Mouse (Mus musculus): ENCODE results near the gene Tspan10.
"Not testable (repeated sequence)": the region's sequence is repeated elsewhere in the genome, so short reads cannot be mapped to it uniquely, and the experiment has no call there.

Tspan10 gene

GRCm38 (mm10) chr11:120442344-120442743, at the start of gene Tspan10:
Gene Tspan10 (plus strand): TSS chr11:120442644.
- in situ Hi-C loops (cut with MboI, MseI) = no loop called here

- in situ Hi-C loops (cut with MboI, MseI) = no loop called here
Observed at GRCm38 (mm10) chr11:120395661-120396060, 46.8 kb upstream of the Tspan10 start.

- in situ Hi-C loops (cut with MboI, MseI) = no loop called here
Observed at GRCm38 (mm10) chr11:120397602-120398001, 44.8 kb upstream of the Tspan10 start.

GRCm38 (mm10) chr11:120399319-120399718, 43.1 kb upstream of the Tspan10 start:
- in situ Hi-C loops (cut with MboI, MseI) = no loop called here

GRCm38 (mm10) chr11:120404814-120405213, 37.6 kb upstream of the Tspan10 start:
- in situ Hi-C loops (cut with MboI, MseI) = no loop called here

- in situ Hi-C loops (cut with MboI, MseI) = no loop called here
Observed at GRCm38 (mm10) chr11:120405867-120406266, 36.6 kb upstream of the Tspan10 start.

- in situ Hi-C loops (cut with MboI, MseI) = no loop called here
Observed at GRCm38 (mm10) chr11:120406445-120406844, 36.0 kb upstream of the Tspan10 start.

- in situ Hi-C loops (cut with MboI, MseI) = not testable (repeated sequence)
Observed at GRCm38 (mm10) chr11:120413621-120414020, 28.8 kb upstream of the Tspan10 start.

- in situ Hi-C loops (cut with MboI, MseI) = no loop called here
Observed at GRCm38 (mm10) chr11:120417852-120418251, 24.6 kb upstream of the Tspan10 start.

GRCm38 (mm10) chr11:120418592-120418991, 23.9 kb upstream of the Tspan10 start:
- in situ Hi-C loops (cut with MboI, MseI) = no loop called here

- in situ Hi-C loops (cut with MboI, MseI) = no loop called here
Observed at GRCm38 (mm10) chr11:120422651-120423568, 19.5 kb upstream of the Tspan10 start.

- in situ Hi-C loops (cut with MboI, MseI) = no loop called here
Observed at GRCm38 (mm10) chr11:120423569-120424295, 18.7 kb upstream of the Tspan10 start.

GRCm38 (mm10) chr11:120426727-120427126, 15.7 kb upstream of the Tspan10 start:
- in situ Hi-C loops (cut with MboI, MseI) = no loop called here

- in situ Hi-C loops (cut with MboI, MseI) = no loop called here
Observed at GRCm38 (mm10) chr11:120437152-120437856, 5.1 kb upstream of the Tspan10 start, which contains the start of gene Nploc4. Gene Nploc4 (minus strand): TSS chr11:120437708.

GRCm38 (mm10) chr11:120437857-120438385, 4.5 kb upstream of the Tspan10 start:
- in situ Hi-C loops (cut with MboI, MseI) = no loop called here

GRCm38 (mm10) chr11:120442765-120443280, 379 bp downstream of the Tspan10 start:
- in situ Hi-C loops (cut with MboI, MseI) = no loop called here

GRCm38 (mm10) chr11:120444106-120444505, 1.7 kb downstream of the Tspan10 start:
- in situ Hi-C loops (cut with MboI, MseI) = no loop called here

- in situ Hi-C loops (cut with MboI, MseI) = no loop called here
Observed at GRCm38 (mm10) chr11:120445475-120445874, 3.0 kb downstream of the Tspan10 start.

GRCm38 (mm10) chr11:120447179-120447578, 4.7 kb downstream of the Tspan10 start:
- in situ Hi-C loops (cut with MboI, MseI) = no loop called here

GRCm38 (mm10) chr11:120452246-120452645, 9.8 kb downstream of the Tspan10 start:
- in situ Hi-C loops (cut with MboI, MseI) = no loop called here

- in situ Hi-C loops (cut with MboI, MseI) = no loop called here
Observed at GRCm38 (mm10) chr11:120453306-120453705, 10.9 kb downstream of the Tspan10 start, which contains the start of gene Pde6g. Gene Pde6g (minus strand): TSS chr11:120453500.

Data from T-helper 2 cell (primary cell).